Mouse (Mus musculus) heart, embryonic 12.5 days (tissue): ENCODE measurements around the gene Peak1. TPM values are rescaled to one million over a fixed set of nuclear protein-coding genes. Genes with fewer than 3 reads are reported as not detected.
"Not testable (repeated sequence)": the region's sequence is repeated elsewhere in the genome, so short reads cannot be mapped to it uniquely, and the experiment has no call there.

ENCODE experiments used
- ATAC-seq: fragments of 200-750 bp; cut with Nextera tagmentation; 2 replicates; pipeline ENCODE4 v1.8.0; 2017; ENCODE audit warnings: moderate TSS enrichment, moderate library complexity; ENCODE audit not compliant: insufficient number of reproducible peaks, low FRiP score
- H3K27ac ChIP-seq: fragments of 300-500 bp; sonication (generic); 2 replicates; pipeline ENCODE4 v1.5.1; 2016; ENCODE audit warnings: mild to moderate bottlenecking, moderate library complexity; ENCODE audit not compliant: poor library complexity, severe bottlenecking
- H3K27me3 ChIP-seq: fragments of 300-500 bp; sonication (generic); replicated peaks from 2 replicates; pipeline ENCODE4 v1.6.1; 2016; ENCODE audit warnings: mild to moderate bottlenecking, moderate library complexity
- H3K36me3 ChIP-seq: fragments of 300-500 bp; sonication (generic); 2 replicates; pipeline ENCODE4 v1.6.1; 2016; ENCODE audit warnings: mild to moderate bottlenecking, moderate library complexity
- H3K4me1 ChIP-seq: fragments of 300-500 bp; sonication (generic); replicated peaks from 2 replicates; pipeline ENCODE4 v1.6.1; 2016; ENCODE audit warnings: mild to moderate bottlenecking
- H3K4me2 ChIP-seq: fragments of 300-500 bp; sonication (generic); 2 replicates; pipeline ENCODE4 v1.6.1; 2016; ENCODE audit warnings: mild to moderate bottlenecking, moderate library complexity
- H3K4me3 ChIP-seq: fragments of 300-500 bp; sonication (generic); 2 replicates; pipeline ENCODE4 v1.5.1; 2016; ENCODE audit warnings: mild to moderate bottlenecking
- H3K9ac ChIP-seq: fragments of 300-500 bp; sonication (generic); 2 replicates; pipeline ENCODE4 v1.6.1; 2016; ENCODE audit warnings: mild to moderate bottlenecking, moderate library complexity
- H3K9me3 ChIP-seq: fragments of 300-500 bp; sonication (generic); replicated peaks from 2 replicates; pipeline ENCODE4 v1.6.1; 2016; ENCODE audit warnings: mild to moderate bottlenecking, moderate library complexity
- WGBS: fragments of 180-500 bp; shearing (Covaris S2); methylation state at CpG from one replicate; pipeline ENCODE4 v1.1.7; 2016; 5-methylcytosine and 5-hydroxymethylcytosine counted together
- polyA plus RNA-seq: library from polyadenylated mRNA; unstranded; fragments of >200 nt; fragmentation: Nextera tagmentation; extraction: Ambion mirVana; gene quantifications from 2 replicates; pipeline ENCODE4 v1.2.1, GENCODE M21; 2016

Peak1 gene
- polyA plus RNA-seq, 1 experiment from 2014 or later: 15.0 TPM

GRCm38 (mm10) chr9:56242686-56243085, 175.2 kb downstream of the Peak1 start:
- Histone ChIP-seq H3K27ac (no peak overlapping the region), H3K4me1 (peaks cover 39% of the 10 kb centered on the region)
- 65% methylated on average over 3 of the region's 3 CpGs for WGBS

GRCm38 (mm10) chr9:56241076-56241475, 176.8 kb downstream of the Peak1 start:
- no peak overlapping the region for H3K4me3 ChIP-seq
- no peaks in the 10 kb centered on the region for H3K27me3 ChIP-seq
- H3K9me3 ChIP-seq: no peaks in the 10 kb centered on the region
- no peak for ATAC-seq
- H3K4me2 ChIP-seq: no peak overlapping the region
- peaks cover 11% of the 10 kb centered on the region for H3K36me3 ChIP-seq
- peaks cover 49% of the 10 kb centered on the region for H3K4me1 ChIP-seq
- no peak overlapping the region for H3K27ac ChIP-seq
- no peak overlapping the region for H3K9ac ChIP-seq
- WGBS: 90% methylated on average over 5 of the region's 5 CpGs

More at GRCm38 (mm10) chr9:56242686-56243085, 175.2 kb downstream of the Peak1 start:
- H3K27me3 ChIP-seq: no peaks in the 10 kb centered on the region
- no peak overlapping the region for H3K9ac ChIP-seq
- no peak overlapping the region for H3K4me2 ChIP-seq
- peaks cover 14% of the 10 kb centered on the region for H3K36me3 ChIP-seq
- ATAC-seq: no peak
- no peaks in the 10 kb centered on the region for H3K9me3 ChIP-seq
- H3K4me3 ChIP-seq: no peak overlapping the region

GRCm38 (mm10) chr9:56235871-56236298, 182.0 kb downstream of the Peak1 start:
- H3K9me3 ChIP-seq: no peaks in the 10 kb centered on the region
- H3K36me3 ChIP-seq: peaks cover 3% of the 10 kb centered on the region
- H3K9ac ChIP-seq: no peak overlapping the region
- peak overlapping the region; percentile 26; the same call in 1 of the 2 replicates for H3K4me2 ChIP-seq
- peak; percentile 72 for ATAC-seq
- 13% methylated on average over 6 of the region's 6 CpGs for WGBS
- no peaks in the 10 kb centered on the region for H3K27me3 ChIP-seq
- H3K4me3 ChIP-seq: no peak overlapping the region
- peak overlapping the region; percentile 92 for H3K27ac ChIP-seq
- peaks cover 73% of the 10 kb centered on the region for H3K4me1 ChIP-seq

GRCm38 (mm10) chr9:56235281-56235680, 182.6 kb downstream of the Peak1 start:
- Histone ChIP-seq H3K27me3 (no peaks in the 10 kb centered on the region), H3K4me1 (peaks cover 70% of the 10 kb centered on the region), H3K9ac (no peak overlapping the region), H3K27ac (peak overlapping the region; percentile 92), H3K9me3 (no peaks in the 10 kb centered on the region), H3K4me3 (no peak overlapping the region), H3K4me2 (peak overlapping the region; percentile 16; the same call in 1 of the 2 replicates), H3K36me3 (no peaks in the 10 kb centered on the region)
- WGBS: 64% methylated on average over 5 of the region's 5 CpGs
- no peak for ATAC-seq

- Histone ChIP-seq H3K27ac (peak overlapping the region; percentile 86), H3K9me3 (no peaks in the 10 kb centered on the region), H3K36me3 (no peaks in the 10 kb centered on the region), H3K4me1 (peaks cover 63% of the 10 kb centered on the region), H3K4me3 (no peak overlapping the region), H3K9ac (no peak overlapping the region), H3K27me3 (no peaks in the 10 kb centered on the region), H3K4me2 (0 out of 2 replicates have a peak overlapping the region, but pooled peaks have one; percentile 31)
- ATAC-seq: no peak
- 58% methylated on average over 3 of the region's 3 CpGs for whole genome bisulfite sequencing
Measured at GRCm38 (mm10) chr9:56234561-56234960, 183.3 kb downstream of the Peak1 start.

GRCm38 (mm10) chr9:56233316-56233715, 184.6 kb downstream of the Peak1 start:
- H3K4me3 ChIP-seq: no peak overlapping the region
- H3K4me2 ChIP-seq: no peak overlapping the region
- no peaks in the 10 kb centered on the region for H3K36me3 ChIP-seq
- 90% methylated on average over 2 of the region's 2 CpGs for WGBS
- H3K27me3 ChIP-seq: no peaks in the 10 kb centered on the region
- no peak overlapping the region for H3K9ac ChIP-seq
- ATAC-seq: no peak
- peak overlapping the region; percentile 84 for H3K27ac ChIP-seq
- peaks cover 56% of the 10 kb centered on the region for H3K4me1 ChIP-seq
- H3K9me3 ChIP-seq: no peaks in the 10 kb centered on the region

GRCm38 (mm10) chr9:56230906-56231305, 187.0 kb downstream of the Peak1 start:
- H3K27ac ChIP-seq: no peak overlapping the region; the same call in 1 of the 2 replicates
- peaks cover 41% of the 10 kb centered on the region for H3K4me1 ChIP-seq
- H3K36me3 ChIP-seq: peaks cover 16% of the 10 kb centered on the region
- no peak overlapping the region for H3K4me2 ChIP-seq
- H3K27me3 ChIP-seq: no peaks in the 10 kb centered on the region
- H3K4me3 ChIP-seq: no peak overlapping the region
- ATAC-seq: no peak
- no peaks in the 10 kb centered on the region for H3K9me3 ChIP-seq
- H3K9ac ChIP-seq: no peak overlapping the region

GRCm38 (mm10) chr9:56227626-56228025, 190.2 kb downstream of the Peak1 start:
- ATAC-seq: no peak
- no peak overlapping the region for H3K4me3 ChIP-seq

GRCm38 (mm10) chr9:56223429-56224051, 194.3 kb downstream of the Peak1 start:
- Histone ChIP-seq H3K36me3 (peaks cover 22% of the 10 kb centered on the region), H3K4me2 (peak overlapping the region; percentile 51), H3K4me3 (peak overlapping the region; percentile 33)
- H3K27me3 ChIP-seq, H3K9me3 ChIP-seq, H3K4me1 ChIP-seq, H3K9ac ChIP-seq, H3K27ac ChIP-seq: not testable (repeated sequence)
- 25% methylated on average over 45 of the region's 45 CpGs for WGBS
- peak; percentile 100 for ATAC-seq

More at GRCm38 (mm10) chr9:56227626-56228025, 190.2 kb downstream of the Peak1 start:
- Histone ChIP-seq H3K4me1 (peaks cover 12% of the 10 kb centered on the region), H3K9ac (no peak overlapping the region), H3K9me3 (no peaks in the 10 kb centered on the region), H3K36me3 (peaks cover 22% of the 10 kb centered on the region), H3K27me3 (no peaks in the 10 kb centered on the region), H3K27ac (no peak overlapping the region), H3K4me2 (no peak overlapping the region)
- 85% methylated on average over 7 of the region's 7 CpGs for WGBS

GRCm38 (mm10) chr9:56218860-56219259, 199.0 kb downstream of the Peak1 start:
- Histone ChIP-seq H3K4me2 (no peak overlapping the region), H3K27me3 (no peaks in the 10 kb centered on the region), H3K4me1 (peaks cover 11% of the 10 kb centered on the region), H3K27ac (no peak overlapping the region), H3K9me3 (no peaks in the 10 kb centered on the region), H3K4me3 (no peak overlapping the region), H3K9ac (no peak overlapping the region), H3K36me3 (no peaks in the 10 kb centered on the region)
- 82% methylated on average over 2 of the region's 2 CpGs for WGBS
- ATAC-seq: no peak

- Histone ChIP-seq H3K36me3 (no peaks in the 10 kb centered on the region), H3K4me3 (no peak overlapping the region), H3K4me2 (no peak overlapping the region), H3K27ac (no peak overlapping the region), H3K27me3 (no peaks in the 10 kb centered on the region), H3K9ac (no peak overlapping the region), H3K4me1 (peaks cover 16% of the 10 kb centered on the region), H3K9me3 (no peaks in the 10 kb centered on the region)
- ATAC-seq: no peak
- WGBS: 77% methylated on average over 2 of the region's 2 CpGs
Measured at GRCm38 (mm10) chr9:56218043-56218442, 199.8 kb downstream of the Peak1 start.

- no peaks in the 10 kb centered on the region for H3K36me3 ChIP-seq
- no peak overlapping the region for H3K4me3 ChIP-seq
- no peaks in the 10 kb centered on the region for H3K9me3 ChIP-seq
- no peak overlapping the region for H3K27ac ChIP-seq
- WGBS: 88% methylated on average over 1 of the region's 1 CpGs
- no peaks in the 10 kb centered on the region for H3K27me3 ChIP-seq
- H3K4me1 ChIP-seq: peaks cover 16% of the 10 kb centered on the region
- ATAC-seq: no peak
- no peak overlapping the region for H3K9ac ChIP-seq
- no peak overlapping the region for H3K4me2 ChIP-seq
Measured at GRCm38 (mm10) chr9:56217386-56217785, 200.5 kb downstream of the Peak1 start.
